Mouse (Mus musculus): ENCODE results near the gene Pbld2. TPM values are rescaled to one million over a fixed set of nuclear protein-coding genes. Genes with fewer than 3 reads are reported as not detected.

The Pbld2 gene
- 0.34 TPM in 1 of 2 replicates, not detected in the other for total RNA-seq (2014; fragmentation: Nextera tagmentation)
- total RNA-seq (2017) = not detected in 2 replicates

DNA sequence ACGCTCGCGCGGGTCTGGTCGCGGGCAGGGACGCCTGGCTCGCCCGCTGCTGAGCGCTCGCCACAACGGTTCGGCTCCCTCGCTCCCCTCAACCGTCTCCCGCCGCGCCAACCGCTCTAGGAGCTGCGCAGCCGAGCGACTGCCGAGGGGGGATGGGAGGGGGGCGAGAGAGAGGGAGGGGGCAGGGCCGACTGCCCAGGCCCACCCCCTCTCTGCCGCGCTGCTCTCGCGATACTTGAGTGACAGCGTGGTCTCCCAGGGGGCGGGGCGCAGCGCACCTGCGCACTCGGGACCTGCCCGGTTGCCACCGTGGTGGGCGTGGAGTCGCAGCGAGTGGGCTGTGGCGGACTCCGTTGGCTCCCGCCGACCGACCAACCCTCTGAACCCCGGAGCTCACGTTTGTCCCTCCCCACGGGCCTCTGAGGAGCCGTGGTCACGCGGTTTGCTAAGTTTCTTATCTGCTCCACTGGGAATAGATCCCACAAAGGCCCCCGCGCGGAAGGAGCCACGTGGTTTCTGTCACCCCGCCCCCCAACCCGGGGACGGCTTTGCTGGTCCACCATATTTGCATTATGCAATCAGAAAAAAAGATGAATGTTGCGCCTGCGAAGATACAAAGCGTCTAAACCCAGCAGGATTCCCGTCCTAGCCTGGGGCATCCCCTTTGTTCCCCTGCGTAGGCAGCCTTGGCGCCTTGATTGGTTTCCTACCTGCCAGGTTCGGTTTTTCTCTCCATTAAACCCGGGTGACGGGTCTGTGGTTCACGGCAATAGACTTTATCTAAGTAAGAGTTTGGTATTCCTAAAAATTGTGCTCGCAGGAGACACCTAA lies at the start of gene Pbld2, which contains the start of gene Hnrnph3:
Pbld2 (plus strand) TSS at position 567 of the 831 bp plus-strand sequence.
Hnrnph3 (minus strand) TSS at position 469 of the 831 bp plus-strand sequence.
- peak; percentile 85 for ATAC-seq (replicated peaks; ENCODE audit: poor library complexity, severe bottlenecking)

DNA sequence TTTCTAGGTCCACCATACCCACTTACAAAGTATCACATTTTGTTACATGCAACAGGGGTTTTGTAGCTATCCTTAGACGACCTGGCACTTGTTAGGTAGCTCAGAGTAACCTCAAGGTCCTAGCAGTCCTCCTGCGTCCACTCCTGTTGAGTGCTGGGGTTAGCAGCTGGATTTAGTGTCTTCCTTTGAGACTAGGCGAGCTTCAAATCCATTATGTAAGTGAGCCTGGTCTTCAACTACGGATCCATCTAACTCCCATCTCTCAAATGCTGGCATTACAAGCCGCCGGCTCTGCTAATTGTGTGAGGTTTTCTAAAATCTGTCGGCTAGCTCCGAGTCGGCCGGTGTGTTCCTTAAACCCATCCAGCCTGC lies 44.5 kb upstream of the Pbld2 start:
- ATAC-seq (replicated peaks; ENCODE audit: poor library complexity, severe bottlenecking) = no peak

DNA sequence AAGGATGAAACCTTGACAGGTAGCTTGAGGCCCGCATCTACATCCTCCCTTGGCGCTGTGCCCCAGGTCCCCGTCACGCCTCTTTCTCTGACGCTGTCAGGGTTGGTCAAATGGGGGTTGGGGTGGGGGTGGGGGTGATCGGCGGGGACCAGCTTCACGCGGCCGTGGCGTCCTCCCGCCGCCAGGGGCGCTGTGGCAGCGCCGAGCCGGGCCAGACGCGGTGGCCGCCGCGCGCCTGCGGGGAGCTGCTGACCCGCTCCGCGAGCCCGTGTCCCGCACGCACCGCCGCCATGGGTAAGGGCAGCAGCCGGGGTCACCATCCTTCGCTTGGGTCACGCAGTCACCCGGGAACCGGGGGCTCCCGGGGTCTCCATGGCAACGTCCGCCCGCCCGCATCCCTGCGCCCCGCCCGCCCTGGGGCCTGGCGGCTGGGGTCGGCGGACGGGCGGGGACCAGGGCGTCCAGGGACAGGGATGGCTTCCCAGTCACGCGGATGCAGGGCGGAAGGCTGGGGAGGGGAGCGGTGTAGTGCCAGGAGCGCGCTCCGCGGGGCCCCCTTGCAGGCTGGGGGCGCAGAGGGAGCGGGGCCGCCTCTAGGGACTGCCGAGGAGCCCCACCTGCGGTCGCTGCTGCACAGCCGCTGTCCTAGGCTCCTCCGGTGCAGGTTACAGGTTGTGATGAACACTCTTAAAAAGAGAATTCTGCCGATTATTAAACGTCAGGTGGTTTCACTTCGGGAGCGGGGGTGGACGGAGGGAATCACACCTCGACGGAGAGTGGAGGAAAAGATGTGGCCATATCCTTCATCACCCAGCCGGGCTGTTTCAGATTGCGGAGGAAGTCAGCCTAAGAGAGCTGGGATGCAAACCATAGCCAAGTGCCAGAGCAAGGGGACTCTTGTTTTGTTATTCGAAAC lies 43.8 kb upstream of the Pbld2 start, which contains the start of gene Rufy2:
Rufy2 (plus strand) TSS at position 185 of the 916 bp plus-strand sequence.
- ATAC-seq (replicated peaks; ENCODE audit: poor library complexity, severe bottlenecking) = peak; percentile 76

DNA sequence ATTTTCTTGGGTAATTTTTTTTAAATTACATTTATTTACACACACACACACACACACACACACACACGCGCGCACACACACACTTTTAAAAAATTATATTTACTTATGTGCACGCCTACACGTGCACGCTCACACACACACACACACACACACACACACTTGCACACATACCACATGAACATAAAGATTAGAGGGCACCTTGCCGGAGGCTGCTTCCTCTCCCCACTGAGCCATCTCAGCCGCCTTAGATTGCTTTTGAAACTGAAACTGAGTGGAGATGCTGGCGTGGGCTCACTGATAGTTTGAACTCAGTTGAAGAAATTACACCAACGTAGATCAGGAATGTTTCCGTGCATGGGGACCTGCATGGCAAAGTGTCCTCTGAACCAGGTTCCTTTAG lies 40.0 kb upstream of the Pbld2 start:
- peak; percentile 38; the same call in 1 of the 2 replicates for ATAC-seq (replicated peaks; ENCODE audit: poor library complexity, severe bottlenecking)

DNA sequence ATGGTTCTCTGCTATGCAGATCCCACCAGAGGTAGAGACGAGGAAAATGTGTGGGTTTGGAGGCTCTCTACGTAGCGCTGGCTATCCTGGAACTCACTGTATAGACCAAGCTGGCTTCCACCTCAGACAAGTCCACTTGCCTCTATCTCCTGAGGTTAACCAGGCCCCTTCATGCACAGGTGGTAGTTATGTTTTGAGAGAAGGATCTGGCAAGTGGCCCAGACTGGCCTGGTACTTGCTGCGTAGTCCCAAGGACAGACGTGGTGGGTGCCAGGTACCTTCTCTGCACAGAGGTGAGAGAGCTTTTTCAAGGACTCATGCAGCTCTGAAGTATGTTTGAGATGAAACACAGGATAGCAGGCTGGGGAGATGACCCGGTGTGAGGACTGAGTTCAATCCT lies 39.6 kb upstream of the Pbld2 start:
- no peak for ATAC-seq (replicated peaks; ENCODE audit: poor library complexity, severe bottlenecking)

DNA sequence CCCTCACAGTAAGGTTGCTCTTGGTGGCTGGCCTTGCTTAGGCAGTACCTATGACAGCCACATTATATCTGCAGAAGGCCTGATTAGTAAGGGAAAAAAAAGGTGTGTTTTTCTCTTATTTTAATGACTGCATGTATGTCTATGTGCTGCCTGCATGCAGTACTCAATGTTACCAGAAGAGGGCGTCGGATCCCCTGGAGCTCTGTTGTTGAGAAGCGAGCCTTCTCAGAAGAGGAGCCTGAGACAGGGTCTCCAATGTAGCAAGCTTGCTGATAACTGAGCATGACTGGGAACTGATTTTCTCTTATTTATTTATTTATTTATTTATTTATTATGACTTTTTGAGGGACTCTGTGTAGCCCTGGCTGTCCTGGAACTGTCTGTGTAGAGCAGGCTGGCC lies 36.8 kb upstream of the Pbld2 start:
- peak; percentile 59; the same call in 1 of the 2 replicates for ATAC-seq (replicated peaks; ENCODE audit: poor library complexity, severe bottlenecking)

DNA sequence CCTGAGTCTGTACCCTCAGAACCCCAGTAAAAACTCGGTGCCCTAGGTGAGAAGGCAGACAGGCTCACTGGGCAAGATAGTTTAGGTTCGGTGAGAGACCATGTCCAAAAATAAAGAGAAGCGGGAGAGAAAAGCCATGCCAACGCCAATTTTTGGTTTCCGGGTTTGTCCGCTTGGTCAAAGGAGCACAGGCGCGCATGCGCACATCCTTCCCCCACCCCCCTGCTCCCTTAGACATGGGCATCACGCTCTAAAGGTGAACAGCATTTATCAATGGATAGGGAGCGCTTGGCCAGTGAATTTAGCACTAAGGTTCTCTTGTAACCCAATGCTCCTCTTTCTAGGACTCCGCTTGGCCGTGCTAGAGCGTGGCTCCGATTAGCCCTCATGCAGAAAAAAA lies 33.5 kb upstream of the Pbld2 start:
- ATAC-seq (replicated peaks; ENCODE audit: poor library complexity, severe bottlenecking) = no peak

DNA sequence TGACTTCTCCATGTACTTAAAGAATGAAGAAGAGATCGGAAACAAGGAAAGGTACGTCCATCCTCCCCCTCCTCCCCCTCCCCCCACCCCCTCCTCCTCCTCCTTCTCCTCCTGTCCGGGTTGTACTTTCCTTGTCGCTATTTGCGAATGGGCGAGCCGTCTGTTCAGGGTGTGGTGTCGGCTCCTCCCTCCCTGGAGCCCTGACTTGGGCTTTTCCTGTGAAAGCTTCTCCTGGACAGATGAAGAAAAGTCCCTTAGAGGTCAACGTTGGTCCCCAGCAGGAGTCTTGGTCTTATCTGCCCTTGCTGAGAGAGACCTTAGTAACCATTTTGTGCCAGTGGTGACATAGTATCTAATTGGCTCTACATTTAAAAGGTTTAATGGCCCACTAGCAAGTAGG lies 30.1 kb upstream of the Pbld2 start:
- ATAC-seq (replicated peaks; ENCODE audit: poor library complexity, severe bottlenecking) = no peak

DNA sequence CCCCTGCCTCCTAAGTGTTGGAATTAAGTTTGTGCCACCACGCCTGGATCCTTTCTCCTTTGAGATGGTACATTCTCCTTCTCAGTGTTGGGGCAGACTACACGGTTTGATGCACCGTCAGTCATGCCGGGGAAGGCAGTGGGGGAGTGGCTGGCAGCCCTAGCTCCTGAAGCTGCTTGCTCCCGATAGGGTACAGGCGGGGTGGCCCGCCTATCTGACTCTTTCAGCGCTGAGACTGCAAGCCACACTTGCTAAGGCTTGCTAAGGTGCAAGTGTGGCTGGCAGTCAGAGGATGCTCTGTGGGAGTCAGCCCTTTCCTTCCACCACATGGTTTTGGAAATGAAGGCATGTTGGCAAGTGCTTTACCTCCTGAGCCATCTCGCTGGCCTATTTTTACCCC lies 23.5 kb upstream of the Pbld2 start:
- ATAC-seq (replicated peaks; ENCODE audit: poor library complexity, severe bottlenecking) = no peak

DNA sequence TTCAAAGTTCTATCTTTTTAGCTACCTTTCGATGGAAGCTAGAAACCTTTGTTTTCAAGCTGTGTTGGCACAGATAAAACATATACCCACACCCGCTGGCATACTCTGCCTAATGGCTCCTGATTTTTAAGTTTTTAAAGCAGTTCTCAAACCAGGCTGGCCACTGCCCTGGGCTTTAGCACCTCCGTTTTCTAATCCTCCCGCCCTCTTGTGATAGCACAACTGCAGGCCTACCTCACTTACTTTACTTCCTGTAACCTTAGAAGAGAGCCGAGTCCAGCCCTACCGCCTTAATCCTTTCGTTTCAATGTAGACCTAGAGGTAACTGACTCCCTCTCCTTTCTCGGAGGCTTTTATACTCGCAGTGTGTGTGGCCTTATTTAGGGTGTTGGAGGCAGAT lies 20.9 kb upstream of the Pbld2 start:
- no peak for ATAC-seq (replicated peaks; ENCODE audit: poor library complexity, severe bottlenecking)

DNA sequence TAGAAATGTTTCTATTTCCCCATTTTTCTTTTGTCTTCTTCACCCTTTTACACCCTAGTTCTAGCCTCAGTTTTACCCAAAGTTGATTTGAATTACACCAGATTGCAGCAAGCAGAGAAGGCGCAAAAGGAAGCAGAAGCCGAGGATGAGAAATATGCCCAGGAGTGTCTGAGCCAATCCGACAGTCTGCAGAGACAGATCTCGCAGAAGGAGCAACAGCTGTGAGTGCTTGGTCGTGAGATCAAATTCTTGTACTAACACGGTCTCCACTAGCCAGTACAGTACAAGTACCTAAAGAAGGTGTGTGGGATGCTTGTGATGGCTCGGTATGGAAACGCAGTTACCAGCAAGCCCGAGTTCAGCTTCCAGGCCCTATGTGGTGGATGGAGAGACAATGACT lies 19.6 kb upstream of the Pbld2 start:
- no peak for ATAC-seq (replicated peaks; ENCODE audit: poor library complexity, severe bottlenecking)

DNA sequence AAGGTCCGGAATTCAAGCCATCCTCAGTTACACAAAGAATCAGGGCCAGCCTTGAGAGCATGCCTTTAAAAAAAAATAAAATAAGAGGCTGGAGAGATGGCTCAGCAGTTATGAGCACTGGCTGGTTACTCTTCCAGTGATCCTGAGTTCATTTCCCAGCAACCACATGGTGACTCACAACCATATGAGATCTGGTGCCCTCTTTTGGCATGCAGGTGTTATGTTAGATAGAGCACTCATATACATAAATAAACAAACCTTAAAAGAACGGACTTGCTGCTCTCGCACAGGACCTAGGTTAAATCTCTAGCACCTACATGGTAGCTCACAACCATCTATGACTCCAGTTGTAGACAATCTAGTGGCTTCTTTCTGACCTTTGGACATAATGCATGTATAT lies 15.9 kb upstream of the Pbld2 start:
- ATAC-seq (replicated peaks; ENCODE audit: poor library complexity, severe bottlenecking) = no peak

DNA sequence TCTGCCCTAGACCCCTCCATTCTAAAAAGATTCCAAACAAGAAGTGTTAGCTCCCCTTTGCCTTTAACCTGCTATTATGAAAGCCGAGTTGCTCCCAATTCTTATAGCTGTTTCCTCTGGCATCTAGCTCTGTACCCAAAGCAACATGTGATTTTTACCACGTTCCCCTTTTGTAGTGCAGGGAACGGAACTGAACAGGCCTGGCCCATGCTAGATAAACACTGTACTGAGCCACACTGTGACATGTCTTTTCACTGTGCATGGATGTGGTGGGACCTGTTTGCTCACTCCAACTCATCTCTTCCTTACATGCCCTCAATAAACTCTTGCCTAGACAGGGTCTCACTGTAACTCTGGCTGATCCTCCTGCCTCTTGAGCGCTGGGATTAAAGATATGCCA lies 13.8 kb upstream of the Pbld2 start:
- ATAC-seq (replicated peaks; ENCODE audit: poor library complexity, severe bottlenecking) = peak; percentile 58

DNA sequence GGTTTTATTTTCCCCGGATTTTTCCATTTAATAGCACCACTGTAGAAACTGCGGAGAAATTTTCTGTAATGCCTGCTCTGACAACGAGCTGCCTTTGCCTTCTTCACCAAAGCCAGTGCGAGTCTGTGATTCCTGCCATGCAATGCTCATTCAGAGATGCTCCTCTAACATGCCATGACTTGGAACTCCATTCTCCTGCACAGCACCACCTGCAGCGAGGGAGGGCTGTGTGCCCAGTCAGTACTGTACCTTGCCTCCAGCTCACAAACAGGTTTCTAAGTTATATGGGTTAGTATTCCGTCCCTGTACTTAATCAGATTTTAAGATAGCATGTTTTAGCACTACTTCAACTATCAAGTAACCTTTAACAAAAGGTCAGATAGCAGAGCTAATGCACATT lies 12.6 kb upstream of the Pbld2 start:
- ATAC-seq (replicated peaks; ENCODE audit: poor library complexity, severe bottlenecking) = no peak

DNA sequence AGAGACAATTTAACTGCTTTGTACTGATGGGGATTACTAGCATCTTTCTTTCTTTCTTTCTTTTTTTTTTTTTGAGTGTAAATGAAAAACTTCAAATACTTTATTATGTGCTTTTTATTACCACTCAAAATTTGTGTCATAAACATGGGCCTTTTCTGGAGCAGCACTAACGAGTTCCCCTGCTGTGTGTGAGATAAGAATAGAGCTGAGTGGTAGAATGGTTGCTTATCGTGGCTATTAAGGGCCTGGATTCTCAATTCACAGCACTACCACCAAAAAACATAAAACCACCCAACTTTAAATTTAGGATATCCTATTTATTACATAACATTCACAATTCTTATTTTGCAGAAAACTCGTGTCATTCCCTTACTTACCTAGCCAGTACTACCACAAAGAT lies 10.6 kb upstream of the Pbld2 start:
- no peak for ATAC-seq (replicated peaks; ENCODE audit: poor library complexity, severe bottlenecking)

DNA sequence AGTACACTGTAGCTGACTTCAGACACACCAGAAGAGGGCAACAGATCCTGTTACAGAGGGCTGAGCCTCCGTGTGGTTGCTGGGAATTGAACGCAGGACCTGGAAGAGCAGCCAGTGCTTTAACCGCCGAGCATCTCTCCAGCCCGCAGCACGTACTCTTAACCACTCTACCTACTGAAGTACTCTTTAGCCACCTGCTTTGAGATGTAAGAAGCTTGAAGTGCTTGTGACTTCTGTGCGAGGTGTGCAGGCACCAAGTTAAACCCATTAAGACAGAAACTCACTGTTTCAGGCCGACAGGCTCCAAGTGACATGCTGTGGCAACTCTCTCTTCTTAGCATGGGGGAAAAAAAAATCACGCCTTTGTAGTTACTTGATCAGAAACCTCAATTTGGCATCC lies 9.9 kb upstream of the Pbld2 start:
- ATAC-seq (replicated peaks; ENCODE audit: poor library complexity, severe bottlenecking) = no peak

DNA sequence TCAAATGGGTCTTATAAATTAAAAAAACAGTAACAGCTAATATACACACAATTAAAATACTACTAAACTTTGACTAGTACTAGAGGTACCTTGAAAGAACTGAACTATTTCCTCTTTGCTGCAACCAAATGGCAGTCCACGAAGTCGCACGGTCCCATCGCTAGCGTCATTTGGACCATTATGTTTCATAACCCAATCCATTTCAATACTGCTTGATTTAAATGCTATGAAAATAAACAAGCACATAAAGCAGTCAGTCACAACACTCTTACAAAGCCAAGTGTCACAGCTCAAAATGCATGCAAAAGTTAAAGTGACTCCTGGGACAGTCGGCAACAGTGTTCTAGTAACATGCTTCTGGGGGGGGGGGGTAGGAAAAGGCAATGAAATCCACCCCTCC lies 4.8 kb upstream of the Pbld2 start:
- no peak for ATAC-seq (replicated peaks; ENCODE audit: poor library complexity, severe bottlenecking)

DNA sequence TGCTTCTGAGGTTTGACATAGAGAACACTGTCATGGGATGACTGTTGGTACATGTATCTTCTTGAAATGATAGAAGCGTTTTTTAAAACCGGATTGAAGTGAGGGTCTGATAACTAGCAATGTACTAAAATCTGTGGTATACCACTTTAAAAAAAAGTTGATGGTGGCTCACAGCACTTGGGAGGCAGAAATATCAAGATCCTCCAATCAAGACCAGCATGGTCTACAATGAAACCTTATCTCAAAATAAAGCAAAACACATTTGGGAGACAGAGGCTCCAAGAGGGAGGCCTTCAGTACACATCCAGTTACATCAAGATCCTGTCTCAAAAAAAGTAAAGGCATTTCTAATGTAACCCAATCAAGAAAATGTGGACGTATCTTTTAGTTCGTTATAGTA lies 2.4 kb upstream of the Pbld2 start:
- ATAC-seq (replicated peaks; ENCODE audit: poor library complexity, severe bottlenecking) = no peak

DNA sequence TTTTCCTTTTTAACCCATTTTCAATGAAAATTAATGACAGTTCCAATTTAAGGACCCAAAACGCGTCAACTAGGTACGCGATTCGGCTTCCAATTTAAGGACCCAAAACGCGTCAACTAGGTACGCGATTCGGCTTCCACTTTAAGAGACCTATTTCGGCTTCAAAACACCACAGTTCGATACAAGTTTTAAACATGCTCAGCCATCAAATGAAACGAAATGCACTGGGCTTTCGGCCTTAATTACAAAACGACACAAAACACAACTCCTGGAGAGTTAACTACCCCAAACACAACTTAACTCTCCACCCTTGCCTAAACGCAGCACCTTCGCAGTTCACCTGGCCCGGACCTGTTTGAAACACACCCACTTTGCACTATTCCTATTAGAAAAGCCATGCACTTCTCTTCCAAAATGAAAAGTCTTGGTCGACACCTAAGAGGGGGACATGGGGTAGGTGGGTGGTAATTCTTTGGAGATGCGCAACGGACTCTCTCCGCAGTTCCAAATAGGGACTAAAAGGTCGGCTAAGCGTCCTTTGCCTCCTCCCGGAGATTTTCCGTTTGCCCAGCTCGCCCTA lies 1.5 kb upstream of the Pbld2 start:
- no peak for ATAC-seq (replicated peaks; ENCODE audit: poor library complexity, severe bottlenecking)

DNA sequence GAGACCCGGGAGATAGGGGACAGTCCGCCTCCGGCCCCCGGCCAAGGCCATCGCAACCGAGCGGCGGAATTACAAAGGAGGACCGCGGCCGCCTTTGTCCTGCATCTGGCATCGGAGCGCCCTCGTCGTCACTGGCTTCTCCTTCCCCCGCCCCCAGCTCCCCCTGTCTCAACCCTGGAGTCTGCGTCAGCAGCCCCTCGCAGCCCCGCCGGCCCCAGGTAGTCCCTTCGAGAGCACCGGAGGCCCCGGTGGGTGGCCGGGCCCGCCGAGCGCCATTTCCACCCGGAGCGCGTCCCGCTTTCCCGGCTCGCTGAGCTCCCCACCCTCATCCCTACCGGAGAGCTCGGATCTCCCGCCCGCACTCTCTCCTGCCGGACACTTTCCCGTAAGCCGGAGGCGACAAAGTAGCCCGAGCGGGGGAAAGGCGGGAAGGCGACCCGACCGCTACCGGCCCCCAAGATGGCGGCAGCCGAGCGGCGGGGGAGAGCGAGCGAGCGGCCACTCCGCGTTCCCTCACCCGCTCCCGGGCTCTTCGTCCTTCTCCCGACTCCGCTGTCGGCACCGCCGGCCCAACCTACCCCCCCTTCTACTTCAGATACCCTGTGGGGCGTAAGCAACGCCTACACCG lies 880 bp upstream of the Pbld2 start:
- ATAC-seq (replicated peaks; ENCODE audit: poor library complexity, severe bottlenecking) = peak; percentile 50
